Mouse (Mus musculus) kidney, postnatal 10 days (tissue): ENCODE data around the gene Patj.
"Not testable (repeated sequence)": the region's sequence is repeated elsewhere in the genome, so short reads cannot be mapped to it uniquely, and the experiment has no call there.

Experiments
- DNase-seq: peaks from one replicate; pipeline ENCODE4 v3.0.0; 2021; ENCODE audit warnings: mixed read lengths

Patj gene

GRCm38 (mm10) chr4:98666451-98666850, 270.9 kb downstream of the Patj start:
- no peak for DNase-seq

GRCm38 (mm10) chr4:98667009-98667408, 271.4 kb downstream of the Patj start:
- DNase-seq: no peak

DNA sequence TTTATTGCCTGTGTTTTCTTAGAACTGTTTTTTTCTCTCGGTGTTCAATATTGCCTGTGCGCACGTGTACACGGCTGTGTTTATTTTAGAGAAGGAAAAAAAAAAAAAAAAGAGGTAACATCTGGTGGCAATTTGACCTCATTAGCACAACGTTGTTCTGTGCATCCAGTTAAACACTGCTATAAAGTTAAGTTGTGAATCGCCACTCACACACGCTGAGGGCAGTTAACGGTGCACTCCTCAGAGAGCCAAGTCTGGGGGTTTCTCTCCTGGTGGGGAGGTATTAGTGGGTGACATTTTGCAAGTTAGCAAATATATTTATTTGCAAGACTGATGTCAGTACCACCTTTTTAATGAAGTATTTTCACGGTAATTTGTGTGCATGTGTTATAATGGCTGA, 281.9 kb downstream of the Patj start:
- DNase-seq: no peak

DNA sequence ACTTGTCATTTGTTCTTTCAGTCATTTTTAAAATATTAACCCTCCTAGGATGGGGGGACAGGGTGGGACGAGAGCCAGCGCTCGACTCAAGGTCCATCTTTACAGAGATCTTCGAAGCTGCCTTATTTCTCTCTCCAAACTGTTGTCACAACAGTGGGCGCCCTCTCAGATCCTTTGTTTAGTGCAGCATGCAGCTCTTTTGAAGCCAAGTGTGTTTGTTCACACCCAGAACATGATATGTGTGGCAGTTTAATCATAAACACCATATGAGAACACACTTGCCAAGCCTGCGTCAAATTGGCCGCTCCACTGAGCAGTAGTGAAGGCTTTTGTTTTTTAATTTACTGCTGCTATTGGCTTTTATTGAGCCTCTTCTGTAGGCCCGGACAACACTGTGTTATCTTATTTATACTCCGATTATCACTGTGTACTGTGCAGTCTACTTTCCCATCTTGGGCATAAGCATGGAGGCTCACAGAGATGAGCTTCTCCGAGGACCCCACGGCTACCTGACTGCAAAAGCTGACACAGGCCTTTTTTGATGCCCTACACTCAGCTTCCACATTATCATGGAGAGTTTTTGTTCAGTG, 291.2 kb downstream of the Patj start:
- DNase-seq: no peak

DNA sequence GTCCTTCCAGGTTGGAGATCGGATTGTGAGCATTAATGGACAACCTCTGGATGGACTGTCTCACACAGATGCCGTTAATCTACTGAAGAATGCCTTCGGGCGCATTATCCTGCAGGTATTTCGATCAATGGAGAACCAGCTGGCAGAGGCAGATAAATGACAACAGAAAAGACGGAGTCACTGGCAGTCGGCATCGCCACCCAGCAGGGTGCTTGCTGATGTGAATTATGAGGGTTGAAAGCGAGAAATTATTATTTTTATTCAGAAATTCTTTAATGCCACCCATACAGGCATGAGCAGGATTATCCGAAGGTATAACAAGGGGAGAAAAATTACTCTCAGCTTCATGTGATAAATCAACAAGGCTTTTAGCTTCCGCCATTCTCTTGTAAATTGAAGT, 292.5 kb downstream of the Patj start:
- DNase-seq: no peak

- no peak for DNase-seq
These were observed 292.9 kb downstream of the Patj start for GRCm38 (mm10) chr4:98688520-98688919.

DNA sequence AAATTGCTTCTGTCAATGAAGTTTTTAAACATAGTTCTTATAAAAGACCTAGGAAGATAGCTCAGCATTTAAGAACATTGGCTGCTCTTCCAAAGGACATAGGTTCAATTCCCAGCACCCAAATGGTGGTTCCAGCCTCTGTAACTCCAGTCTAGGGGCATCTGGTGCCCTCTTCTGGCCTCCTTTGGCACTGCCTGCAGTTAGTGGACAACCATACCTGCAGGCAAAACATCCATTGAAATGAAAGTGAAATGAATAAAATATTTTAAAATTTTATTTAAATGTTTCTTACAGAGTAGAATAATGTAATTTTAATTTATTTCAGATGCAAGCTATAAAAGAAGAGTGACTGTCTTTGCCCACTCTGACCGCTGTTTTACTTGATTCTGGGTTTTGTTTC, 294.4 kb downstream of the Patj start:
- no peak for DNase-seq

DNA sequence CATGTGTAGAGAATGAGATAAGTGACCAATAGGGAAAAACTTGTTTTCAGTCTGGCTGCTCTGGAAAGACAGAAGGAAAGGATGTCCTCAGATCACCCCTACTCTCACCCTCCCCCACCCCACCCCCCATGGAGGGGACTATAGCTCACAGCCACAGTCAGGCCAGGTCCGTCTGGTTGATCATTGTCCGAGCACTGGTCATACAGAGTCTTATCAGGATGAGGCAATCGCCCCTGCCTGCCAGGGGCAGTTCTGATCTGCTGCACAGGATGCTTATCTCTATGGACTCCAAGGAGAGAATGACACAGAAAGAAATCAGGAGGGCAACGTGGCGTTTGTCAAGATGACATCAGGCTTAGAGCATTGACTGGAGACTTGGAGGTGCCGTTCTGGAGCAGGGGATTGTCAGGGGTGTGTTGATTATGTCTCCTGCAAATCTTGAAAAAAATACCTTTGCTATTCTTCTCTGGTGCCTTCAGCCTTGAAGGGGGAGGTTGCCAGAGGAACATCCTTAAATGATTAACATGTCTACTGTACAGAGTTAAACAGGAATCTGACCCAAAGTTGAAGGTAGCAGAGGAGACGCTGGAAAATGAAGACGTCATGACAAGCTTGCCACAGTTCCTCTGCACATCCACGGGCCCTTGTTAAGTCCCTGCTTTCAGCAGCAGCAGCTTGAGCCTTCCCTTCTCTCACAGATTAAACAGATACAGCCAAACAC, 298.0 kb downstream of the Patj start:
- peak; percentile 46 for DNase-seq

DNA sequence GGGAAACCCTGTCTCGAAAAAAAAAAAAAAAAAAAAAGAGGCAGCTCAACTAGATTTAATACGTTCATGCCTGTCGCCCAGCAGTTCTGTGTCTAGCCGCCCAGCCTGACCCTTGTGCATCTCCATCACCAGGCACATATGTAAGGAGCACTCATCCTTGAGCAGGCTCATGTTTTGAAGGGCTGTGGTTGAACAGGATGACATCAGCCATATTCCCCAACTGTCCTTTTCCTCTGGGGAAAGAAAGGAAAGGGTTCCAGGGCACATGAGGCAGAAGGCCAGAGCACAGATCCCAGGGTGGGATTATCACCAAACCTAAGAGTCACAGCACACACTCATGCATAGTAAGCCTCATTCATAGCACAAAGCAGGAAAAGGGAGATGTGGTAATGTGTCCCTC, 302.3 kb downstream of the Patj start:
- DNase-seq: no peak

- DNase-seq: no peak
These were observed 303.3 kb downstream of the Patj start for GRCm38 (mm10) chr4:98698921-98699320.

DNA sequence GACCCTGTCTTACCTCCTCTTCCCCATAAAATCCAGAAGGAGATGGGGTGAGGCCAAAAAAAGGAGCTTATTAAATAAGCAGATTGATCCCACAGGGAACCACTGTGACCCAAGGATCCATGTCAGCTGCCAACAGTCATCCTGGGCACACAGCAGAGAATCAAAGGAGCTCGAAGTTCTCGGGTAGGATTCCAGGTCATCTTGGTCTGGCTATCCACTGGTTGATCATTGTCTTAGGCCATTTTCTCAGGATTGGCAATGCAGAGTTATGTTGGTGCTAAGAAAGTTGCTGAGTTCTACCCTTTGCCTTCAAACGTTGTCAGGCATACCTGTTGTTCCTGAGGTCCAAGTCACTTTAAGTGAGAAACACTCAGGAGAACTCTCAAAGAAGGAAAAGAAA, 304.6 kb downstream of the Patj start:
- DNase-seq: no peak

DNA sequence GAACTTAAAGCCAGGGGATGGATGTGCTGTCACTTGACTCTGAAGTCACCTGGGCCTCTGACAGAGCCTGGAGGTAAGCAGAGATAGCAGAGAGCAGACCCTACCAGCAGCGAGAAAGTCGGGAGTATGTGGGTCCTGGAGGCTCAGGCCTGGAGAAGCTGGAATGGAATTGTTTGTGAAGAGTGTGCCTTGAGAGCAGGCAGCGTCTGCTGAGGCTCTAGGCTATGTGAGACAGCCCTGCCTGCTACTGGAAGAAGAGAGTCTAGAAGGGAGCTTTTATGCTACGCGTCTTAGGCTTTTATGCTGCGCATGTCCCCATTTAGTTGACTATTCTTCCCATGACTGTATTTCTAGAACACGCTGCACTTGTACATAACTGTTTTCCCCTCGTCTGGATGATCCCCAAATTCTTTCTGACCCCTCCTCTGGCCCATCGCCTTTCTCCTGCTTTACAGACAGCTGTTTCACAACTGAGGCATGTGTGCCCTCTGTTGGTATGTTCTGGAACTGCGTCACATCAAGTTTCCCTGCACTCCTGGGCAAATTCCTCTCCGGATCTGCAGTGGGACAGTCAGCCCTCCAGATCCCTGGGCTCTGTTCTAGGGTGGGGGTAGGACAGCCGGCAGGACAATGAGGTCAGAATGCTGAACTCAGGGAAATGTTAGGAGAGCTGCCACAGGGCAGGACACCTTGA, 306.8 kb downstream of the Patj start:
- peak; percentile 86 for DNase-seq

GRCm38 (mm10) chr4:98710891-98711290, 315.3 kb downstream of the Patj start:
- DNase-seq: no peak

- DNase-seq: no peak
These were observed 322.4 kb downstream of the Patj start for GRCm38 (mm10) chr4:98717735-98718546.

GRCm38 (mm10) chr4:98718547-98718917, 322.9 kb downstream of the Patj start:
- DNase-seq: no peak

- peak; percentile 78 for DNase-seq
These were observed 326.9 kb downstream of the Patj start for GRCm38 (mm10) chr4:98722454-98722853.

DNA sequence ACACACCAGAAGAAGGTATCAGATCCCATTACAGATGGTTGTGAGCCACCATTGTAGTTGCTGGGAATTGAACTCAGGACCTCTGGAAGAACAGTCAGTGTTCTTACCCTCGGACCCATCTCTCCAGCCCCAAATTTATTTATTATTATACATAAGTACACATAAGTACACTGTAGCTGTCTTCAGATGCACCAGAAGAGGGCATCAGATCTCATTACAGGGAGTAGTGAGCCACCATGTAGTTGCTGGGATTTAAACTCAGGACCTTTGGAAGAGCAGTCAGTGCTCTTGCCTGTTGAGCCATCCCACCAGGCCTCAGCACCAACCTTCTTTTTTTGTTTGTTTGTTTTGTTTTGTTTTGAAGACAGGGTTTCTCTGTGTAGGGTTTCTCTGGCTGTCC, 329.1 kb downstream of the Patj start:
- not testable (repeated sequence) for DNase-seq

GRCm38 (mm10) chr4:98725439-98725838, 329.9 kb downstream of the Patj start:
- DNase-seq: peak; percentile 25

DNA sequence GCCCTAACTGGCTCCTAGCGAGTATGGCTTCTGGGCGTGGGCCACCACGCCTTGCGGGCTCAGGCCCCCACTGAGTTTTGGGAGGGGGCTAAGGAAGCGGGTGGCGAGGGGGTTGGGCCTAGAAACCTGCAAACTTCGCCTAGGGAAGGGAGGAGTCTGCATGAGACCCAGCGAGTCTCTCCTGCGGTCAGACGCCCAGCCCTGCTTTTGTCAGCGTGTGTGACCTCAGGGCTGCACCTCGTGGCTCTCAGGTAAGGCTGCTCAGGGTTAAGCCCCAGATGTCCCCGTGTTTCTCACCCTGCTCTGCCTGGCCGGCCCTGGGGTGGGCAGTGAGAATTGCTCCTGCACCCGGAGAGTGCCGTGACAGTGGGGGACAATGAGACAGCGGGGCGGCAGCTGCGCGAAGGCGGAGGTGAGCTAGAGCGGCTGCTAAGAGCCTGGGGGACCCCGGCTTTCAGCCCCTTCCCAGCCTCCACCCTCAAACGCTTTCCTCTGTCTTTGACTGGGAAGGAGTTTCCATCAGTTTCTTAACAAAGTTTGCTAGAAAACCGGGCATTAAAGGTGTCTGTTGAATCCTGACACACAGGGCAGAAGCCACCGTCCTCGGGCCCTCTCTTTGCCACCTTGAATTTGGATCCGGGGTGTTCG, 331.1 kb downstream of the Patj start, which contains the start of gene L1td1:
Gene L1td1, plus strand, starts transcription at position 145 of the 648 bp plus-strand sequence.
- DNase-seq: no peak

DNA sequence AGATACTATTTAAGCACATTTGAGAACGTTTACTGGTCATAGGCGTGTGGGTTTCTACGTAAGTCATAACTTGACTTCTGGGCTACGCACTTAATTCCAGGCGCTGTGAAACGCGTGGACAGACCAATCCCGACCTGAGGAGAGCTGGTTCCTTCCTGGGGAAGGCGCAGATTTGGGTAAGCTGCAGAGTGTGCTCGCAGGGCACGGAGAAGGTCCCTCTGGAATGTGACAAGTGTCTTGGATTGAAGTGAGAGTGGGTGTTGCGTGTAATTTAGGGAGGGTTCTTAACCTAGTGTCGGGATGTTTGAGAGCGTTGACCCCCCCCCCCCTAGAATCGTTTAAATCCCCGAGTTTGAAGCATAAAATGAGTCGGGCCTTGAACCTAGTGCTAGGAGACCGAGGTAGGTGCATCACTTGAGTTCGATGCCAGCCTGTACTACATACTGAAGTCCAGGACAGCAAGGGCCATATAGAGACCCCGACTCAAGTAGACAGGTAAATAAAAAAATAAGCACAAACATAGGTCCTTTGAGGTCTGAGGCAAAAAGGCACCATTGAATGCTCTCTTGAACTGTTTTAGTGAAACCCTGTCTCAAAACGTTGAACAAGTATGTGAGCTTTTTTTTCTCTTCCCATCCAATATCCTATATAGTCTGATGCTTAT, 331.8 kb downstream of the Patj start:
- DNase-seq: no peak

- DNase-seq: no peak
These were observed 332.4 kb downstream of the Patj start for GRCm38 (mm10) chr4:98727959-98728347.

GRCm38 (mm10) chr4:98728716-98729115, 333.1 kb downstream of the Patj start:
- no peak for DNase-seq
